Mouse (Mus musculus) brain, adult 10 weeks (tissue): ENCODE measurements around the gene Snx30. TPM values are rescaled to one million over a fixed set of nuclear protein-coding genes. Genes with fewer than 3 reads are reported as not detected.

ENCODE experiments used
- polyA plus RNA-seq: library from polyadenylated mRNA; stranded (reverse); fragments of 350-450 nt; fragmentation: Illumina TruSeq; extraction: RNeasy Lipid Tissue Mini Kit (QIAGEN cat#74804); gene quantifications from one replicate; pipeline ENCODE4 v1.2.3, GENCODE M21; 2015; ENCODE audit warnings: low read depth, low replicate concordance

The Snx30 gene
- polyA plus RNA-seq: 17.8 TPM

DNA sequence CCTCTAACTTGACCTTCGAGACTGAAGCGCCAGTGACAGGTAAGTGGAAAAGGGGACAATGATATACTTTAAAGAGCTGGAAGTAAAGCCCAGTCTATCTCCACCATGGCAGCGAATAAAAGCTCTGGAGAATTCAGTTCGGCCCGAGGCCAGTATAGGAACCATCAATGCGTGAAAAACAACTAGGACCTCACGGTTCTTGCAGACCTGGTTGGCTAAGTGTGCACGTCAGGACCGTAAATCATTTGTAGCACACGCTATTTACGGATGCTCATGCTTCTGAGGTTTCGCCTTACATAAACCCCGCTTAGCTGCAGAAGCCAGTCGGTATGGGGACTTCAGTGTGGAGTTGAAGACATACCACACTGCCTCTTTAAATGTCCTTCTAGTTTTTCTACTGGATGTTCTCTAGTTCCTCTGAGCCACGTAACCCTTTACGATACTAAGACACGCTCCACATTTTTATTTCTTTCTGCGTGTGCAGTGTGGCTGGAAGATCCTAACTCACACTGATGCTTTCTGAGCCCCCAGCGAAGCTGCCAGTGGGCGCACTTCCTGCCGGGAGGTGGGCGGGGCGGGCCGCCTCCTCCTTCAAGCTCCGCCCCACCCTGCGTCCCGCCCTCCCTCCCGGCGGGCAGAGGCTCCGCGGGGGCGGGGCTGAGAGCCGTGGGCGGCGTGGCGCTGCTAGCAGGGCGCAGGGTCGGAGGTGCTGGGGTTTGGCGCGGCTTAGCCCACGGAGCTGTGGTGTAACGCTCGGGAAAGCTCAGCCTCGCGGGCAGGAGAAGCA is at the start of gene Snx30:
Gene Snx30 (plus strand): TSS at position 660 of the 787 bp plus-strand sequence.

DNA sequence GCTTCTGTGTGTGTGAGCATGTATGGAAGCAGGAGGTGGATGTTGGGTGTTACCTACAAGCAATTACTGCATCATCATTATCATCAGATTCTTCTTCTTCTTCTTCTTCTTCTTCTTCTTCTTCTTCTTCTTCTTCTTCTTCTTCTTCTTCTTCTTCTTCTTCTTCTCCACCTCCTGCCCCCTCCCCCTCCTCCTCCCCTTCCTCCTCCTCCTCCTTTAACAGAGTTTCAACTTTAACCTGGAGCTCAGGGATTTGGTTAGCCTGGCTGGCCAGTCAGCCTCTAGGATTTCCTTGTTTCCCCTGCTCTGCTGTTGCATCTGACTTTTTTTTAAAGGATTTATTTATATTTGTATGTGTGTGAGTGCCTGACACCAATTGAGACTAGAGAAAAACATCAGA is 4.2 kb upstream of the Snx30 start, which contains the start of gene Inip:
Gene Inip (minus strand): TSS at position 101 of the 400 bp plus-strand sequence.

DNA sequence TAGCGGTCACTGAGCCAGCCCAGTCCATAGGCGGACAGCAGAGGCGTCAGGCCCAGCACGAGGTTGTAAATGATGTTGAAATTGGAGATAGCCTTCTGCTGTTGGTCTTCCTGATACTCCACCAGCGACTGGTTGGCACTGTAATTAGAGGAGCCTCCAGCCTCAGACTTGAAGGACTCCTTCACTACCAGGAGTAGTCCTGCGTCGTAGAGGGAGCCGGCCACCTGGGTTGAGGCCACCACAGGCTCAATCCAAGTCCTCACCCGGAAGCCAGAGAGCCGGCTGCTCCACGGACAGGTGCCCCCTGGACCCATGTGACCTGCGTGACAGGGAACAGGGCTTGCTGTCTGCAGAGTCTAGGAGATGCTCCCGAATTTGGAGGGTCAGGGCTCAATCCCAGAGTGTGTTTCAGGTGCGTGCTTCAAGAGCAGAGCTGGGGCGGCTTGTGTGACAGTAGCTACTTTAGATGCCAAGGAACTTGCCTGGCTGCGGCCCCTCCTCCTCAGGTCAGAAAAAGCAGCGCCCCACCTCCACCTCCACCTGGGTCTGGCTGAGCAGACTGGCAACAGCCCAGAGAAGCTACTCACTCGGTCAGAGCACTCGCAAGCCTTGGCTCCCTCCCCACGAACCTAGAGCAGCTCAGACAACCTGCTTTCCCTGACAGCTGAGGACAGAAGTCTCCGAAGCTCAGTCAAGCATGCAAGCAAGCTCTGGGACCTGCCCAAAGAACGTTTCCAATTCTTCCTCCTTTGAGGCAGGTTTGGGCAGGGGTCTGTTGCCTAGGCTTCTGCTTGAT is 109.2 kb downstream of the Snx30 start, which contains the start of gene Slc46a2:
Gene Slc46a2 (minus strand): TSS at position 449 of the 796 bp plus-strand sequence.

Other genes starting within 250 kb of the Snx30 start
- 40.5 TPM for gene Hsdl2, start 224.3 kb upstream of the Snx30 start, polyA plus RNA-seq
- 7.1 TPM for gene E130308A19Rik, start 179.6 kb upstream of the Snx30 start, polyA plus RNA-seq
- gene Inip, start 4.3 kb upstream of the Snx30 start, polyA plus RNA-seq: 29.2 TPM
- not detected for gene Slc46a2, start 109.2 kb downstream of the Snx30 start, polyA plus RNA-seq
- gene Mup4, start 154.9 kb downstream of the Snx30 start, polyA plus RNA-seq: not detected
- gene Mup6, start 158.5 kb downstream of the Snx30 start, polyA plus RNA-seq: not detected